23 mouse cellular contexts compared by ENCODE assay signal in the genomic region with DNA sequence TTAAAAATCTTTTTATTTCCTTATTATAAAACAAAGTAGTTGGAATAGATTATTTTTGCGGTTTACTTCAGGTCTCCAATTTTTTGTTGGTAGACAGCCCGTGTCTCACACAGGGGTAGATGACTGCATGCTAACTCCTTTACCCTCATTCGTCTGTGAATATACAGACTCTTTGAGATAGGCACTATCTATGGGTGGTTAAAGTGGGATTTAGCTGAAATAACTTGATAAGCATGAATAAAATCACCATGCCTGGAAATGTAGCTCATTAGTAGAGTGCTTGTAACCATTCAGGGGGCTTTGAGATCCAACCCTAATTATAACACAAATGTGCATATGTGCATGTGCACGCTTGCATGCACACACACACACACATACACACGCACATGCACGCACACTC.
DNase-seq lines count a peak whose midpoint lies in the region; ATAC-seq and TF ChIP-seq lines count a peak whose summit lies in the region.
"Had no signal": no experiment of that assay in that cellular context is flagged by ENCODE, and none has a peak within 500 bp of the region (broad histone marks: within the 10 kb centered on the region; RNA-seq: fewer than 3 reads in every experiment).

No protein-coding gene starts in this region.

- 73% methylated on average over 6 of the region's 6 CpGs for WGBS in heart, adult 2 months
- 79% methylated on average over 6 of the region's 6 CpGs for WGBS in heart, embryonic 12.5 days
- WGBS in lung, adult 2 months = 72% methylated on average over 6 of the region's 6 CpGs
- WGBS in lung, postnatal 0 days = 88% methylated on average over 6 of the region's 6 CpGs

- H3K27ac ChIP-seq in heart, adult 2 months = peak overlapping the region; percentile 89
- no peak overlapping the region for H3K27ac ChIP-seq in heart, embryonic 12.5 days (ENCODE audit: poor library complexity, severe bottlenecking)
- no peak overlapping the region for H3K27ac ChIP-seq in lung, postnatal 0 days (ENCODE audit: low read length)
- H3K27ac ChIP-seq in brown adipose tissue, adult 24 weeks (replicated peaks; ENCODE audit: low read depth, low read length) = peak overlapping the region; percentile 71
- H3K27ac ChIP-seq: forebrain, embryonic 10.5 days; forebrain, embryonic 13.5 days; heart, embryonic 13.5 days; hindbrain, embryonic 12.5 days; hindbrain, embryonic 15.5 days had no signal

- TF ChIP-seq CTCF in heart, adult 2 months (IDR thresholded peaks at IDR 0.05) = no peak
- TF ChIP-seq CTCF in lung, adult 2 months (IDR thresholded peaks at IDR 0.05; ENCODE audit: insufficient read depth, low read length) = no peak
- no peak for TF ChIP-seq CTCF in lung, postnatal 0 days (IDR thresholded peaks at IDR 0.05)

- no peak for TF ChIP-seq EP300 in heart, adult 2 months (IDR thresholded peaks at IDR 0.05; ENCODE audit: insufficient read depth, low read depth, low read length)
- no peak for TF ChIP-seq EP300 in lung, postnatal 0 days (IDR thresholded peaks at IDR 0.05)

- ATAC-seq in heart, embryonic 12.5 days (ENCODE audit: insufficient number of reproducible peaks, low FRiP score) = no peak
- no peak for ATAC-seq in lung, postnatal 0 days
- ATAC-seq: activated CD4-positive, CD25-positive, alpha-beta regulatory T cell, adult 4 months; CD4-positive, CD25-positive, alpha-beta regulatory T cell, adult 4 months; forebrain, embryonic 13.5 days; forebrain, postnatal 0 days had no signal

- intact Hi-C loops in heart, adult 2 months (cut with DNase I) = loop anchor here (10.0 kb wide), 1 partner anchor 539 kb away; a partner anchor contains a TSS

- H3K9me3 ChIP-seq in heart, embryonic 12.5 days (replicated peaks) = no peaks in the 10 kb centered on the region
- H3K9me3 ChIP-seq in lung, postnatal 0 days (ENCODE audit: low read length) = no peaks in the 10 kb centered on the region
- H3K9me3 ChIP-seq: forebrain, embryonic 10.5 days; forebrain, embryonic 13.5 days; heart, embryonic 13.5 days; hindbrain, embryonic 12.5 days; hindbrain, embryonic 15.5 days had no signal

- H3K36me3 ChIP-seq in heart, adult 2 months (ENCODE audit: control insufficient read depth, insufficient read depth, low read length) = peaks cover 52% of the 10 kb centered on the region
- peaks cover 11% of the 10 kb centered on the region; the same call in 1 of the 2 replicates for H3K36me3 ChIP-seq in heart, embryonic 12.5 days
- H3K36me3 ChIP-seq in lung, postnatal 0 days (ENCODE audit: insufficient read depth, low read length) = no peaks in the 10 kb centered on the region
- H3K36me3 ChIP-seq: forebrain, embryonic 10.5 days; hindbrain, embryonic 12.5 days; hindbrain, embryonic 15.5 days had no signal

- no peak overlapping the region for H3K4me3 ChIP-seq in heart, adult 2 months
- no peak overlapping the region for H3K4me3 ChIP-seq in heart, embryonic 12.5 days
- peak overlapping the region; percentile 32 for H3K4me3 ChIP-seq in lung, adult 2 months (replicated peaks; ENCODE audit: extremely low read depth, low read depth, low read length)
- H3K4me3 ChIP-seq in lung, postnatal 0 days (ENCODE audit: low read depth, low read length) = no peak overlapping the region
- peak overlapping the region; percentile 4; the same call in 1 of the 2 replicates for H3K4me3 ChIP-seq in brown adipose tissue, adult 24 weeks (ENCODE audit: insufficient read depth, low read depth, low read length)
- H3K4me3 ChIP-seq: forebrain, embryonic 10.5 days; forebrain, embryonic 13.5 days; heart, embryonic 13.5 days; hindbrain, embryonic 12.5 days; hindbrain, embryonic 15.5 days had no signal

- peaks cover 7% of the 10 kb centered on the region for H3K79me2 ChIP-seq in heart, adult 2 months (replicated peaks; ENCODE audit: control insufficient read depth, insufficient read depth, low read length)

- H3K4me1 ChIP-seq in heart, adult 2 months (ENCODE audit: control insufficient read depth, insufficient read depth, low read length) = peaks cover 39% of the 10 kb centered on the region
- H3K4me1 ChIP-seq in heart, embryonic 12.5 days (replicated peaks) = peaks cover 40% of the 10 kb centered on the region
- H3K4me1 ChIP-seq in lung, adult 2 months (ENCODE audit: control insufficient read depth, insufficient read depth, low read length) = peaks cover 18% of the 10 kb centered on the region
- peaks cover 5% of the 10 kb centered on the region; the same call in 1 of the 2 replicates for H3K4me1 ChIP-seq in lung, postnatal 0 days (ENCODE audit: insufficient read depth, low read depth, low read length)
- peaks cover 23% of the 10 kb centered on the region for H3K4me1 ChIP-seq in brown adipose tissue, adult 24 weeks (ENCODE audit: control insufficient read depth, insufficient read depth, insufficient read length, low read length)

- no peak for DNase-seq in heart, adult 2 months
- DNase-seq in lung, adult 2 months = no peak
- DNase-seq in lung, postnatal 14 days = no peak
- DNase-seq in lung, postnatal 0 days (ENCODE audit: low spot score) = no peak
- no peak for DNase-seq in lung, postnatal 10 days
- no peak for DNase-seq in right cerebral cortex, adult 18-20 months
- DNase-seq: adrenal gland, adult 8-10 months; adrenal gland, postnatal 25 days; cerebellum, adult 18-20 months; cerebellum, adult 9-10 months; cerebellum, postnatal 14 days; forebrain, postnatal 0 days; gastrocnemius, postnatal 36 days; heart, postnatal 14 days had no signal

- TF ChIP-seq POLR2A in heart, adult 2 months (IDR thresholded peaks at IDR 0.05; ENCODE audit: insufficient read depth, low read depth, low read length) = no peak
- no peak for TF ChIP-seq POLR2A in lung, adult 2 months (IDR thresholded peaks at IDR 0.05; ENCODE audit: borderline replicate concordance, extremely low read depth, low read depth, low read length)

- H3K9ac ChIP-seq in heart, adult 2 months (ENCODE audit: low read depth, low read length) = no peak overlapping the region
- no peak overlapping the region for H3K9ac ChIP-seq in heart, embryonic 12.5 days
- H3K9ac ChIP-seq in lung, postnatal 0 days (replicated peaks; ENCODE audit: low read depth) = no peak overlapping the region
- H3K9ac ChIP-seq: forebrain, embryonic 13.5 days; forebrain, postnatal 0 days; heart, embryonic 13.5 days; hindbrain, embryonic 12.5 days; hindbrain, embryonic 15.5 days had no signal

- H3K4me2 ChIP-seq in heart, embryonic 12.5 days = no peak overlapping the region
- H3K4me2 ChIP-seq in lung, postnatal 0 days (replicated peaks; ENCODE audit: low read depth, low read length) = peak overlapping the region; percentile 9; the same call in 1 of the 2 replicates
- H3K4me2 ChIP-seq: forebrain, embryonic 13.5 days; heart, embryonic 13.5 days; hindbrain, embryonic 12.5 days; hindbrain, embryonic 15.5 days had no signal

- H3K27me3 ChIP-seq in heart, adult 2 months (ENCODE audit: control insufficient read depth, insufficient read depth, low read length) = no peaks in the 10 kb centered on the region
- no peaks in the 10 kb centered on the region for H3K27me3 ChIP-seq in heart, embryonic 12.5 days (replicated peaks)
- H3K27me3 ChIP-seq in lung, postnatal 0 days (replicated peaks; ENCODE audit: insufficient read depth, low read length) = no peaks in the 10 kb centered on the region
- H3K27me3 ChIP-seq: heart, embryonic 13.5 days; hindbrain, embryonic 15.5 days had no signal

Comparison
In these comparisons a context has a peak if more than half of its experiments do, and no peak if none do; other contexts are left out.
1. H3K27ac ChIP-seq: peak in heart, adult 2 months (single experiment) and brown adipose tissue, adult 24 weeks (single experiment); none in heart, embryonic 12.5 days (single experiment) and lung, postnatal 0 days (single experiment).
2. H3K4me3 ChIP-seq: peak in lung, adult 2 months (single experiment) and brown adipose tissue, adult 24 weeks (single experiment); none in heart, adult 2 months (single experiment), heart, embryonic 12.5 days (single experiment) and lung, postnatal 0 days (single experiment).